Mouse (Mus musculus) mouse embryonic stem cell (cell line): ENCODE data around the gene Myo1g.

Source experiments
- in situ Hi-C, 2 experiments: fragments of 300-500 bp; cut with MboI; formaldehyde crosslinking; loops; 1 replicate in 1 of 2; 3 replicates in 1 of 2; pipeline ENCODE4 v1.14.3; 2019 to 2020; ENCODE audit warnings: low sequenced_read_pairs in 2 of 2, low pct_unique_long_range_greater_than_20kb in 1 of 2, mixed read lengths in 1 of 2; ENCODE audit not compliant: unreplicated experiment in 1 of 2

The Myo1g gene

DNA sequence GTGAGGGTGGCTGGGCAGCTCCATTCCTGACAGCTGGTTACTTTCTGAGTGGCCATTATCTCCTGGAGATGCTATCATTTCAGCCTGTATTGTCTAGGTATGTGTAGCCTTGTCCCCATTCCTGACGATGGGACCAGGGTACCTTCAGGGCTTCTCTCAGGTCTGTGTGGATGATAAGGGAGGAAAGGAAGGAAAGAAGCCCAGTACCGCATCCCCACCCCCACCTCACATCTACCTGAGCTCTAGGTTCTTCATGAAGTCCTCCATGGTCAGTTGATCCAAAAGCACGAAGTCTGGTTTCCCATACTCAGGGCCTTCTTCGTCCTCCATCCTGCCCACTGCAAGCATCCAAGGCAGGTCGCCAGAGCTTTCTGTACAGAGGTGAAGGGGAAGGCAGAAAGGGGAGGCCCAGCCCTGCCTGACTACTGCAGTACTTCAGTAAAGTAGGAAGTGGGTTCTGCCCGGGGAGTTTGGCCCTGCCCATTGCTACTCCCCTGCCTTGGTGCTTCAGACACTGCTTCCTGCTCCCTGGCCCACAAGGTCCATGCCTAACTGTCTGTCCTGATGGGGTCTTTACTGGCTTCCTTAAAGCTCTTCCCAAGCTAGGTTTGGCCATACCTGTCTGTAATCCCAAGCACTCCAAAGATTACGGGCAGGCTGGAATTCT is at the start of gene Myo1g:
Gene Myo1g (minus strand): TSS at position 459 of the 667 bp plus-strand sequence.
- in situ Hi-C loops = no loop called here

DNA sequence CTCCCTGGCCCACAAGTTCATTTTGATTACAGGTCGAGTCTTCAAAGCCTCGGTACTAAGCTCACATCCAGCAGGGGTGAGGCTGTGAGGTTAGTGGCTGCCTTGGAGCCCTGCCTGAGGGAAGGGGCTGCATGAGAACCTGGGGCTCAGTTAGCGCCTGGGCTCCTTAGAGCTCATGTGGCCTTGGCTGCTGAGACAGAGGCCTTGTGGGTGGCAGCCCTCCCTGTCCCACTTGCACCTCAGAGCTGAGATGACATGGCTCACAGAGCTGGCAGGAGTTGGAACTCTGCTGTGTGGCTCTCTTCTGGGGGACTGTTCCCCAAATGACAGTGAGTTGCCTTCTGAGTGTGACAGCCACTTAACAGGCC is 48.6 kb upstream of the Myo1g start:
- in situ Hi-C loops = no loop called here

DNA sequence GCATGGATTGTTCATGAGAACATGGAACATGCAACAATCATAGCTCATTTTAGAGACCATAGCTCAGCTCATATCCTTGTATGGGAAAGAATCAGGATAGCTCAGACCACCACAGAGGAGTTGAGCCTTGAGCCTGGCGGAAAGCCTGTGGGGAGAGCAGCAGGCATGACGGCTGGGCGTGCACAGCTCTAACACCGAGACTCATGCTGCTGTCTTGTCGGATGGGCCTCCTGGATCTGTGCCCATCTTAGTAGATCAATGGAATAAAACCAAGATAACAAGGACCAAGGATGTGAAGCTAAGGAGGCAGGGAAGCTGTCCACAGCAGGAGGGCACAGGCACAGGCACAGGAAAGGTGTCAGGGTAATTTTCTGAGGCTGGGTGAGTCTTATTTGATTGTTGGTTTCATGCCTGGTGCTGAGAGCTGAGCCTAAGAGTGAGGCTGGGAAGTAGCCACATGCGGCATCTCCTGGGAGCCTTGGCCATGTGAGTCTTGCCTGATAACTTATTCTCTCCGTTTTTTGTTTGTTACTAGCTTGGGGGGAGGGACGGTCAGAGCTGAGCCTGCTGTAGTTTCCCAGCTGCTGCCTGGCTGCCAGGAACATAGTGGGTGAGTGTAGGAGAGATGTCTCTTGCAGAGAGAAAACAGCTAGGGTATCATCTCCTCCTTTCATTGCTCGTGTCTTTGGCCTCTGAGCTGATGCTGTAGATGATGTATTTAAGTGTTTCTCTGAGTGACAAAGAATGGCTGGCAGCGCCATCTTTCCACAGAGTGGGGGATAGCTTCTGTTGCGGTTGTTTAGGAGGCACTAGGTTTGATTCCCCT is 48.0 kb upstream of the Myo1g start:
- in situ Hi-C loops = no loop called here

DNA sequence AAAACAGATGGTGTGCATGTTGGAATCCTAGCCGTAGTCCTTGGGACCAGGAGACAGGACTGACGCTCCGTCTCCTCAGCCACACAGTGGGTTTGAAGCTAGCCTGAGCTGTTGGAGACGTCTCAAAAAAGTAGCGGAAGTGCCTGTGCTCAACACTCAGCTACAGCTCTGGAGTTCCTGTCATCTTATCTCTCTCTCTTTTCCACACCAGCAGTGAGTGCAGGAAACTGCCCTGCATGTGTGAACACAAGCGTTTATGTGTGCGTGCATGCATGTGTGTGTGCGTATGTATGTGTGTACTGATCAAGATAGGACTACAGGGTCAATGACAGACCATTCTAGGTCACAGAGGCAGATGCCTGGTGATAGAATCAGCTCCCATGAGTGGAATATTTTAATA is 47.2 kb upstream of the Myo1g start:
- in situ Hi-C loops = no loop called here

DNA sequence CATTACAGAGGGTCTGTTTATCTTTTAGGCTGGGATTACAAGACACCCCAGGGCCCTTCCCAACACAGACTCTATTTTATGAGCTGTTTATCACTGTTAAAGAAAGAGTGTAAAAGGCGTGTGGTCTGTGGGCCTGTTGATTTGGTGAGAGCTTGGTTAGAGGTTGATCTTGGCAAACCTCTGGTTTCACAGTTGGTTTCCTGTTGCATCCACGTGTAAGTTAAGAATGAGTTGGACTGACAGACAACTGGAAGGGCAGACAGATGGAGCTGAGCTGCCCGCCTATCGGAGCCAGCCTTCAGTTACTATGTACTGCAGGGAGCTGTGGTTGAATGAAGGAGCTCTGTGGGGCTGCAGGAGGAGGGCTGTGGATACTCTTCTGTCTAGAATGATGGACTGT is 45.7 kb upstream of the Myo1g start:
- in situ Hi-C loops = no loop called here

DNA sequence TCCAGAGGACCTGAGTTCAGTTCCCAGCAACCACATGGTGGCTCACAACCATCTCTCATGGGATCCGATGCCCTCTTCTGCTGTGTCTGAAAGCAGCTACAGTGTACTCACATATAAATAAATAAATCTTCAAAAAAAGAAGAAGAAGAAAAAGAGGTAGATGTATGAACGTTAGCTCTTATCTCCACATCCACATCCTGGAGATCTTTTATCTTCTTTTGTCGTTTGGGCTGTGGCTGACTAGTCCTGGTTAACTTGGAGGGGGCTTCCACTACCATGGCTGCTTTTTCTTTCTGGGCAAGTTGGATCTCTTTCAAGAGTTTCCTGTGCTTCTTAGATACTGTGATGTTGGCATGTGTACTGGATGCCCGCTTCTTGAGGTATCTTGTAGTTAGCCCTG is 42.4 kb upstream of the Myo1g start:
- in situ Hi-C loops = no loop called here

DNA sequence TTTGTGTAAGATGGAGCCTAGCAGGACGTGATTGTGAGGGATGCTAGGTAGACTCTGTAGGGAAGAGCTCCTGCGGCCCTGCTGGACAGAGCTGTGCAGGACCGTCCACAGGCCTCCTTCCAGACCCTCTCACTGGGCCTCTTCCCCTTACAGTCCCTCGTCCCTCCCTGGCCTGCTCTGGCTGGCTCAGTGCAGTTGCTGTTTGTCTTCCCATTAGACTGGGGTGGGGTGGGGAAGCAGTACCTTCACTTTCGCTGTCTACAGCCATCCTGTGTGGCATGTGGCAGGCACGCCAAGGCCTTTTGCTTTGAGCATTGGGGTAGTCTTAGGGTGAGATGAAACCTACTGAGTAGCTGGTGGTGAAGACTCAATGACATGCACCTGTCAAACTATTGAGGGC is 41.6 kb upstream of the Myo1g start:
- in situ Hi-C loops = no loop called here

DNA sequence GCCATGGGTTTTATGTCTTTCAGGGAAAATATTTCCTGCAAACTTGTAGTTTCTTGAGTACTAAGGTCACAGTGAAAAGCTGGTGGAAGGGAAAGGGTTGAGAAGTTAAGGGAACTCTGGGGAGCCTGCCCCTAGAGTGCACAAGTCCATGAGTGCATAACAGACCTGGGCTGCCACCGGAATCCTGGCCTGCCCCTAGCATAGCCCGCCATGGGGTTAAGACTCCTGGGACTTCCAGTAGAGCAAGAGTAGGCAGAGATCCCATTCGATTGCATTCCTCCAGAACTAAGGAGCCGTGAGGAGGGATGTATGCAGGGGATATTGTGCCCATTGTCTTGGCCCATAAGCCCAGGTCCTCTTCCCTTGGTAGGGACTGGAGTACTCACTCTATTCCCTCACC is 40.7 kb upstream of the Myo1g start:
- in situ Hi-C loops = no loop called here

DNA sequence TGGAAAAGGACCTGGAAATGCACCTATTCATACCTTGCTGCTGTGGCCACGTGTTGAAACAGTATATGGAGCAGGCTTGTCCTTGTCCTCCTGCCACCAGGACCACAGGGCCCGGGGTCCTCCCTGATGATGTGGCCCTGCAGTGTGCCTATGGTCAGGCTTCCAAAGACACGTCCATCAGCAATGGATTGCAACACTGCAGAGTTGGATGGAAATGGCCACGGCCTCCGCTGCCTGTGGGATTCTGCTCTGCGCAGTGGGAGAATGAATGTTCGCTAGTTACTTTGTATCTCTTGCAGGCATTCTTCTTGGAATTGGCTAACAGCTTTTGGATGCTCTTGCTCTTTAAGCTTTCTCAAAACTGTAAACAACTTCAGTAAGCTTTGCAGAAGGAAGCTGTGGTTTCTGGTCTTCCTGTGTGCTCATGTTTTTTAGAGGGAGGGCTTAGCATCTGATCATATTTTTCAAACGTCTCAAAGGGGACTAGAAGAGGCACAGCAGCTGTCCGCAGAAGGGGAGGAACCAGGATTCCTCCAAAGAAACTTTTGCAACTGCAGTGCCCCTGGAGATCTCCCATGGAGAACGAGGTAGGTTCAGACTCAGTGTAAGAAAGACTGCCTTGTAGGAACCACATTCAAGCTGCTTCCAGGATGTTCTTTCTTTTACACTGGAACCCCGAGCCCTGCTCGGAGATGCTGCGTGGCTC is 40.0 kb upstream of the Myo1g start:
- in situ Hi-C loops = no loop called here

DNA sequence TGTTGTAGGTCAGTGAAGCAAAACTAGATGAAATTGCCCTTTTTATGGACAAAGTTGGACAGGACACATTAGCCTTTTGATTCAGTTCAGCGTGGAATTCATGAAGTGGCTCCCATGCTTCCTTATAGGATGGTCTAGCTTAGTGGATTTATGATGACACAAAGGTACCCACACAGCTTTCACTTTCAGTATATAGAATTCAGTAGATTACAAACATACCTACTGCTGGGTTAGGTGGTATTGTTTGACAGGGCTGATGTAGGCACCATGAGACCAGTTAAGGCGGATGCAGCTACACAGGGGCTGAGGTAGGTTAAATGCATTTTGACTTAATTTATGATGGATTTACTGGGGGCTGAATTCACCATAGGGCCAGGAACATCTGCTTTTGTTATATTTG is 39.2 kb upstream of the Myo1g start:
- in situ Hi-C loops = no loop called here

DNA sequence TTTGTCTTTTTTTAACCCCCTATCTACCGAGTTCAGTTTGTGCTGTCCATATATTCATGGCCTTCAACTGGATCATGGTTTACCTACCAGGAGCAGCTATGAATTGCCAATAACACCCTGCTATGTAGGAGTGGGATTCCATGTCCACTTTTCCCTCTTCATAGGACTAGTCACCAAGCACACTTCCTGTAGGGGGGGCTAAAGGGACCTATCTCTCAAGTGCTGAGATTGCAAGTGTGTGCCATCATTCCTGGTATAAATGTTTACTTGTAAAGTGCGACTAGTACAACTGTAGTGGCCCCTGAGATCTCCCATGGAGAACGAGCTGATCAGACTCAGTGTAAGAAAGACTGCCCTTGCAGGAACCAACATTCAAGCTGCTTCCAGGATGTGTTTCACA is 37.5 kb upstream of the Myo1g start:
- in situ Hi-C loops = no loop called here

DNA sequence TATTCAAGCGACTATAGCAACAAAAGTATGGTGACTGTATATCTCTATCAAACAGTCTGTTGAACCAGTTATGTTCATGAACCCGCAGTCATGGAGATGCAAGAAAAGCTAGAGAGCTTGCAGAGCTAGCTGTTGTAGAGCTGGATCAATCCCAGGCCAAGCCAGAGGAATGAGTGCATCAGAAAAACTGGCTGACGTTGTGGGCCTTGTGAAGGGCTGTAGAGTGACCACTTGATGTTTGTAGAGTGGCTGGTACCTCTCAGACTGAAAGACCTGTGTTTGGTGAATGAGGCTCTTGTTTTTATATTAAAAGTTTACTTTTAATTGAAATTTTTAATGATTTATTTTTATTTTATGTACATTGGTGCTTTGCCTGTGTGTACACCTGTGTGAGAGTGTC is 29.4 kb upstream of the Myo1g start:
- in situ Hi-C loops = no loop called here

DNA sequence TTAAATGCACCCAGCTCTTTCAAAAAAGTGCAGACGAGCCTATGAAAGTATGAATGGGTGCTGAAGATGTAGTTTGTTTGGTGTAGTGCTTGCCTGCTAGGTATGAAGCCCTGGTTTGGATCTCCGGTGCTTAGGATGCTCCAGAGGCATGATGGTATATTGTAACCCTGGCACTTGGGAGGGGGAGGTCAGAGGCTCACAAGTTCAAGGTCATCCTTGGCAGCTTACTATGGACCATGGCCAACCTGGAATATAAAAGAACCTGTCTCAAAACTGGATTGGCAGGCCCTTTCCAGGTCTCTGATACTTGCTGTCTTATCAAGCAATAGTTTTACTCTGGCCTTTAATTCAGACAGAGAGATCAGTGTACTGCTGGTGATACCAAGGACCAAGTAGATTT is 29.0 kb upstream of the Myo1g start:
- in situ Hi-C loops = no loop called here

DNA sequence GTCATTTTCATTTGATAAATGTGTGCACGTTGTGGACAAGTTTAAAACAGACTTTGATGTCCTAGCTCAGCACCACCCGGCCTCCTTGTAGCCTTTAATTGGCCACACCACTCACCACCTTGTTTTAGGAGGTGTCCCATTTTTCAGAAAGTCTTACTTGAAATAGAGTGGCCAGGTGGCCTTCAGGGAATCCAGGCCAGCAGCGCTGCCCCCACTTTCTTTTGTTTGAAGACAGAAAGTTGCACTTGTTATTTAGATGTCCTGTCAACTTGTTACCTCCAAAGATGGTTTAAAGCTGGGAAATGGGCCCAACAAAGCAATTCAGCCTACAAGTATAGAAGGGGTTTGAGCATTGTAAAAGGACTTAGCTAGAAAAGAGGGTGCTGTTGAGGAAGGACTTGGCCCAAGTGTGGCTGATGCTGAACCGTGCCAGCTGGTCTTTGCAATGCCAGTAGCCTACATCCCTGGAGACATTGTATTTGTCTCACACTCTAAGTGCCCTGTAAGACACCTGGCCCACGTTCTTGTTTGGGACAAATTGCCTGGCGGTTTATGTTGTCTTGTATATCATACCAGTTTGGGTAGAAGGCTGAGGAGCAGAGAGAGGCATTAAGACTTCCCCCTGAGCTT is 27.0 kb upstream of the Myo1g start:
- in situ Hi-C loops = no loop called here

DNA sequence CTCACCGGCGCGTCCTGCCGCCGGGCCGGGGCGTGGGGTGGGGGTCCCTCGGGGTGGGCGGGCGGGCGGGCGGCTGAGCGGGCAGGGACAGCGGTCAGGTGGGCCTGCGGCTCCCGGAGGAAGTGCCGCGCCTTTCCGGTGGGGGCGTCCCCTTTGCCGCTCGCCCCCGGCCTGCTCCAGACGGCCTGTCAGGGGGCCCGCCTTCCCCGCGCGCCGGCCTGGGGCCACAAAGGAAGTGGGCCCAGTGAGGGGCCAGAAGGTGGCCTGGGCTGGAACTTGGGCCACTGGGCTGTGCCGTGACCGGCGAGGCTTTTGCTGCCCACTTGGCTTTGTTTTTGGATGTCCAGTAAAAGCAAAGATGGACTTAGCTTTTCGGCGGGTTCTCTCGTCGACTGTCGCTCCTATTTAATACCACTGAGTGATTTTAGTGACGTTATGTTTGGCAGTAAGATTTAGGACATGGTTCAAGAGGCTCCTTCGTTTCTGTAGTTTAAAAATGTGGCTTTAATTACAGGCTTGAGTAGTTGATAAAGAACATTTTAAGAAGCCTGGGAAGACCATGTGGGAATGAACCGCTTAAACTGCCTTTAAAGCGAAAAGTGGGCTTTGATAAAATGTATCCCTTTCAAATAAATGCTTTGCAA is 26.4 kb upstream of the Myo1g start:
- in situ Hi-C loops = no loop called here

DNA sequence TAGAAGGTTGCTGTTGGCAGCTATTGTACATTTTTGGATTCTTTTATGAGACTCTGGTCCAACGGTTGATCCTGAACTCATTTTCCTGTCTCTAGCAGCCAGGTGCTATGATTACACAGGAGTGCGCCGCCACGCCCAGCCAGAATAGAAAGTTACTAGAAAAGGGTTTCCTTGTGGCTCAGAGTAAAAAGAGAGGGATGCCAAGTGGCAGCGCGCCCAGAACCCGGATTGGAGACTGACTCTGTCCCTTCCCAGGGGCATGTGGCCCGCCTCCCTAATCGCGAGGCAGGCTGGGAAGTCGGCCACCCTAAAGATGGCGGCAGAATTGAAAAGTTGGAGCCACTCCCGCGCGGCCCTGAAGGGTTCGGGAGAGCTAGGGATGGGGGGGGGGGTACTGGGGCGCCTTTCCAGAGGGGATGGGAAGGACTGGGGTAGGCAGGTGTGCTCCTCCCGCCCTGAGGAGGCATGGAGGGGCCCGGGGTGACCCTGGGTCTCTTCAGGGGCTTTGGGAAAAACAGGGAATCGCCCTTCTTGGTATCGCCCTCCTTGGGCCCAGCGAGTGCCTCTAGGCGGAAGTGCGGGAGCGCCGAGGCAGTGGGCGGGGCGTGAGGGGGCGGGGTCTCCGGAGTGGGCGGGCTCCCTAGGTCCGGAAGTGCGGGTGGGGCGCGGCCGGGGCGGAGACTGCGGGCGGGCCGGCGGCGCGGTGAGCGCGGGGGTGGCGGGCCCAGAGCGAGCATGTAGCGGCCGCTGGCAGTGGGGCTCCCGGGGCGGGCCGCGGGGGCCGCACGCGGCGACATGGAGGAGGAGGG is 25.6 kb upstream of the Myo1g start, which contains the start of gene Ccm2:
Gene Ccm2 (plus strand): TSS at position 683 of the 809 bp plus-strand sequence.
- in situ Hi-C loops = no loop called here

DNA sequence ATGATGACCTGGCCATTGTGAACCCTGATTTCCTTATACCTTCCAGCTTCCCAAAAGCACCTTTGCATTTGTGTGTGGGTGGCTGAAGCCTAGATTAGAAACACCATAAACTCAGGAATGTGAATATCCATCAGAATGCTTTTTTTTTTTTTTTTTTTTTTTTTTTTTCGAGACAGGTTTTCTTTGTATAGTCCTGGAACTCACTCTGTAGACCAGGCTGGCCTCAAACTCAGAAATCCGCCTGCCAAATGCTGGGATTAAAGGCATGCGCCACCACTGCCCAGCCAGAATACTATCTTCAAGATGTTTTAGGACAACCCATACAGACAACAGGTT is 25.1 kb upstream of the Myo1g start:
- in situ Hi-C loops = no loop called here

DNA sequence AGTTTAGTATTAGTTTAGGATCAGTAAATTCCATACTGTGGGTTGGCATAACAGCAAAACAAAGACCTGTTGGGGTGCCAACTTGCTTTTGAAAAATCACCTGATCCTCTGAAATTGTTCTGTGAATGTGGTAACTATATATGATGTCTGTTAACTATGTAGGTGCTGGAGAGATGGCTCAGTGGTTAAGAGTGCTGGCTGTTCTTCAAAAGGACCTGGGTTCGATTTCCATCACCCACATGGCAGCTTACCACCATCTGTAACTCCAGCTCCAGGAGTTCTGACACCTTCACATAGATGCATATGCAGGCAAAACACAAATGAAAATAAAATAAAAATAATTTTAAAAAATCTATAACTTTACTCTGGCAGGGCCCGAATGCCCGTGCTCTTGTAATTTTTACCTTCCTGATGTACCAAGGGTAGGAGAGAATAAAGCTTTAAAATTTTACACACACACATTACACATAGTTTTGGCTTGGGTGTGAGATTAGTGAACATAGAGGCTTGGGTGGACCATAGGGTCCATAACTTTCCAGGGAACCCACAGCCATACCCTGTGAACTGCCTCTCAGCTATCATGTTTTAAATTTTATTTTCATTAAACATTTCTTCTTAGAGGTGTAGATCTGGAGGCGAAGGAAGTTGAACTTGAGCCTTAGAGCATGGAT is 24.6 kb upstream of the Myo1g start:
- in situ Hi-C loops = no loop called here
